Mouse (Mus musculus): ENCODE measurements around the gene Elmod1.

- TF ChIP-seq CTCF (IDR thresholded peaks at IDR 0.05; ENCODE audit: low read depth, low read length) = no peak
- TF ChIP-seq POLR2A (IDR thresholded peaks at IDR 0.05; ENCODE audit: borderline replicate concordance, low read depth, low read length) = no peak
Measured at GRCm38 (mm10) chr9:53905418-53905817, 69.7 kb downstream of the Elmod1 start.

All from bone marrow macrophage, adult 2 months (primary cell).